Mouse (Mus musculus) hindbrain, postnatal 0 days (tissue): ENCODE measurements around the gene Tbck. TPM values are rescaled to one million over a fixed set of nuclear protein-coding genes. Genes with fewer than 3 reads are reported as not detected.

Experiments
- ATAC-seq: fragments of 200-750 bp; cut with Nextera tagmentation; 2 replicates; pipeline ENCODE4 v1.8.0; 2017; ENCODE audit warnings: mild to moderate bottlenecking, moderate TSS enrichment, moderate library complexity
- DNase-seq: peaks from one replicate; pipeline ENCODE4 v3.0.0-alpha.2; 2015; ENCODE audit warnings: low spot score
- H3K27ac ChIP-seq: fragments of 300-500 bp; sonication (generic); 2 replicates; pipeline ENCODE4 v1.5.1; 2014; ENCODE audit warnings: mild to moderate bottlenecking
- H3K27me3 ChIP-seq: fragments of 300-500 bp; sonication (generic); 2 replicates; pipeline ENCODE4 v1.6.1; 2014; ENCODE audit warnings: low read length, mixed read lengths; ENCODE audit not compliant: insufficient read depth
- H3K36me3 ChIP-seq: fragments of 300-500 bp; sonication (generic); 2 replicates; pipeline ENCODE4 v1.6.1; 2014; ENCODE audit warnings: low read length, mixed read lengths; ENCODE audit not compliant: insufficient read depth
- H3K4me1 ChIP-seq: fragments of 300-500 bp; sonication (generic); 2 replicates; pipeline ENCODE4 v1.6.1; 2014; ENCODE audit warnings: antibody characterized with exemption, low read length, mixed read lengths; ENCODE audit not compliant: insufficient read depth
- H3K4me2 ChIP-seq: fragments of 300-500 bp; sonication (generic); 2 replicates; pipeline ENCODE4 v1.6.1; 2014; ENCODE audit warnings: low read depth, mild to moderate bottlenecking, low read length, moderate library complexity, mixed read lengths
- H3K4me3 ChIP-seq: fragments of 300-500 bp; sonication (generic); 2 replicates; pipeline ENCODE4 v1.5.1; 2014; ENCODE audit warnings: low read length
- H3K9ac ChIP-seq: fragments of 300-500 bp; sonication (generic); replicated peaks from 2 replicates; pipeline ENCODE4 v1.6.1; 2014; ENCODE audit warnings: mild to moderate bottlenecking, low read length, moderate library complexity, mixed read lengths
- H3K9me3 ChIP-seq: fragments of 300-500 bp; sonication (generic); 2 replicates; pipeline ENCODE4 v1.6.1; 2016; ENCODE audit warnings: low read length, mixed read lengths
- CTCF ChIP-seq: IDR thresholded peaks from 2 replicates; pipeline ENCODE4 v1.5.1; 2016; ENCODE audit warnings: antibody characterized with exemption, control low read depth, low read depth
- WGBS: fragments of 180-500 bp; shearing (Covaris S2); extraction: QIAGEN DNeasy Blood & Tissue Kit; methylation state at CpG from one replicate; pipeline ENCODE4 v1.1.7; 2014; 5-methylcytosine and 5-hydroxymethylcytosine counted together
- polyA plus RNA-seq: library from polyadenylated mRNA; unstranded; fragments of >200 nt; fragmentation: Nextera tagmentation; extraction: Ambion mirVana; gene quantifications from 2 replicates; pipeline ENCODE4 v1.2.1, GENCODE M21; 2015
- total RNA-seq: library from RNA; depleted of rRNA; stranded (reverse); fragments of >200 nt; gene quantifications from 2 replicates; pipeline ENCODE4 v1.2.3, GENCODE M21; 2014

Tbck gene
- total and polyA plus RNA-seq, 2 experiments from 2014 or later: 32.1 to 38.6 TPM

DNA sequence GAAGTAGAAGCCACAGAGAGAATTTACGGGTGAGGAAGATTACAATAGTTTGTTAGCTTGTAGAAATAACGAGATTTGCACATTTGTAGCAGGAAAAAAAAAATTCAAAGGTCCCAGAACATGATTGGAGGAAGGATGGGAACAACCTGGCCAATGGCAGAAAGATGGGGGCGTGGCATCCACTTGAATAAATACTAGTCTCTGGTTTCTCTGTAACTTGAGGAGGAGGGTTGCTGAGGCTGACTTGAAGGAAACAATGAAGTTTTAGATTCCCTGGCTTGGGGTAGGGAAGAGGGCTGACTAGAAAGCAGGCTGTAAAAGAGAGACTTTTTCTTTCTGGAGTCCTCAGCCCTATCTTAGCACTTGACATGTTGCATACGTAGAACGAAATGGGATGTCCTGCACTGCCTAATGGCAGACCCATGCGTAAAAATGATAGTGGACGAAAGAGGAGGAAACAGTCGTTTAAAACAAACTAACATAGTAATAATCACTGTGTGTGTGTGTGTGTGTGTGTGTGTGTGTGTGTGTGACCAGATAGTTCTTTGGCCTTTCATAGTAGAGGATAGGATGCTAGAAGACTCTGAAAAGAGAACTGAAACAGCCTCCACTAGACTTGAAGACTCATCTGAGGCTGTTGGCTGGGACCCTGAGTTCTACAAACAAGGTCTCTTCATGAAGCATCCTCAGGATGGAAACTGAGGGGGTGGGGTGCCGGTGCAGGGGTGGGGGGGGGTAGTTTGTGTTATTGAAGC, 171.7 kb downstream of the Tbck start:
- Histone ChIP-seq H3K4me2 (no peak overlapping the region), H3K27me3 (no peaks in the 10 kb centered on the region), H3K4me1 (0 out of 2 replicates have a peak, but pooled peaks cover 3% of the 10 kb centered on the region), H3K4me3 (no peak overlapping the region), H3K27ac (no peak overlapping the region), H3K9ac (no peak overlapping the region), H3K36me3 (no peaks in the 10 kb centered on the region), H3K9me3 (no peaks in the 10 kb centered on the region)
- DNase-seq (no peak), ATAC-seq (no peak)
- no peak for TF ChIP-seq CTCF
- WGBS: 69% methylated on average over 9 of the region's 9 CpGs

DNA sequence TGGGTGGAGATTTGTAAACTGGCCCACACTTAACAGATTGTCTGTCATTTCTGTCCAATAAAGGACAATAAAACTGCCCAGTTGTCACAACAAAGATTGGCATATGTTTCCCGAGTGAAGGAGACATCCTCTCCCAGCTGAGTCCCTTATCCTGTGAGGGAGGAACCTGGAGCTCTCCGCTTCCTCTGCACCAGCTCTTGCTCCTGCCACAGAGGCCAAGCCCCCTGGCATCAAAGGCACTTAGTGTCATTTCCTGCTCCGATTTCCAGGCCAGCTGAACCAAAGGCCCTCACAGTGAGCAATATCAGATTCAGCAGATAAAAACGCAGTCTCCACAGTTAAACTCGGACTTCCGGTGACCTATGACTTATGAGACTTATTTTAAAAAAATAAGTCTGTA, 172.7 kb downstream of the Tbck start:
- no peaks in the 10 kb centered on the region for H3K27me3 ChIP-seq
- no peak overlapping the region for H3K27ac ChIP-seq
- H3K4me1 ChIP-seq: 0 out of 2 replicates have a peak, but pooled peaks cover 3% of the 10 kb centered on the region
- H3K4me3 ChIP-seq: no peak overlapping the region
- no peak for TF ChIP-seq CTCF
- WGBS: 66% methylated on average over 6 of the region's 6 CpGs
- no peaks in the 10 kb centered on the region for H3K9me3 ChIP-seq
- DNase-seq (no peak), ATAC-seq (no peak)
- H3K9ac ChIP-seq: no peak overlapping the region
- H3K36me3 ChIP-seq: no peaks in the 10 kb centered on the region
- no peak overlapping the region for H3K4me2 ChIP-seq

DNA sequence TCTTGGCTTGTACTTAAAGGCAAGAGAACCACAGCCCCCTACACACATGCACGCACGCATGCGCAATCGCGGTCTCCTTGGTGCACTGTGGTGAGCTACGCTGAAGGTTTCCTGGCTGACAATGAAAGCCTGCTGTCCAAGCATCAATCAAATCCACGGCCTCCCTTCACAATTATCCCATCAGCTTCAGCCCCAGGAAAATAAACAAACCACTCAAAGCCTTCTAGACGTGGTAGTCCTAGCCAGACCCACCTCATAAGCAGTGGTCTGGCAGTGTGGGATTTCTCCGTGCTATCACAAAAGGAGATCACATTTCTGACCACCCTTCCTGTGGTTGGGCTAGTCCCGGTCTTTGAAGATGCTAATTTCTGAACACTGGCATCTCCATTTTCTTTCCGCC, 174.9 kb downstream of the Tbck start:
- H3K4me1 ChIP-seq: no peaks in the 10 kb centered on the region
- H3K4me2 ChIP-seq: no peak overlapping the region
- ATAC-seq (peak; percentile 35; the same call in 1 of the 2 replicates), DNase-seq (no peak)
- no peaks in the 10 kb centered on the region for H3K27me3 ChIP-seq
- no peak overlapping the region for H3K9ac ChIP-seq
- H3K27ac ChIP-seq: no peak overlapping the region
- H3K4me3 ChIP-seq: no peak overlapping the region
- TF ChIP-seq CTCF: no peak
- H3K36me3 ChIP-seq: no peaks in the 10 kb centered on the region
- 54% methylated on average over 11 of the region's 11 CpGs for WGBS
- H3K9me3 ChIP-seq: no peaks in the 10 kb centered on the region

DNA sequence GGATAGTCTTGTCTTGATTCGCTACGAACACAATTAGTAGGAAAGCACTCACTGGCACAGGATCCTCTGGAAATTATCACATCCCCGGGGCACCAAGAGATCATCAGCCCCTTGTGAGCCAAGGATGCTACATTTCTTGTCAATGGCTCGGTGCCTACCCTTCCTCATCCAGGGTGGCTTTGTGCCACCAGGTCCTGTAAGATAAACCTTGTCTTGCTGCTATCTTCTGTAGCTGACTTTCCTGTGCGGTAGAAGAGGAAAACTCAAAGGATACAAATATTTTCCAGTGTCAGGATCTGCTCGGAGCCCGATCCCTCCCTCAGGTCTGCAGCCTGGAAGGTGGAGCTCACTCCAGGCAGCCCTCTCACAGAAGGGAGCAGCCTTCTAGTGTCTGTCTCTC, 175.6 kb downstream of the Tbck start:
- DNase-seq (no peak), ATAC-seq (no peak)
- no peak overlapping the region for H3K4me3 ChIP-seq
- H3K27me3 ChIP-seq: no peaks in the 10 kb centered on the region
- H3K27ac ChIP-seq: no peak overlapping the region
- H3K9ac ChIP-seq: no peak overlapping the region
- WGBS: 80% methylated on average over 7 of the region's 7 CpGs
- no peak for TF ChIP-seq CTCF
- no peaks in the 10 kb centered on the region for H3K4me1 ChIP-seq
- H3K9me3 ChIP-seq: no peaks in the 10 kb centered on the region
- no peaks in the 10 kb centered on the region for H3K36me3 ChIP-seq
- no peak overlapping the region for H3K4me2 ChIP-seq

DNA sequence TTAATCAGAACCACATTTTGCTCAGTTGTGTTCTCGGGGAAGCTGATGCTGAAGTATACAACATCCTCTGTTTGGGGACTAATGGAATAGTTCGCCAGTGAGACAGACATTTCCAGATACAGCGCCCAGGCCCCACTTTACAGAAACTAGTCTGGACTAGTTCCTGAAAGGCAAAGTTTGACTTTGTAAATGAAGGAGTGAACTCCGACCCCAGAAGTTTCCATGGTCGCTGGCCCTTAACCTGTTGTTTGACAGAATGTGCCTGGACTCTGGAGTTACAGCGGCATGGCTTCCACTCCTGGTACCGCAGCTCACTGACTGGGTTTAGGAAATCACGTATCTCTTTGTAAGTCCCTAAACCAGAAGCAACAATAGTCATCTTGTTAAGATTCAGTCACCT, 176.9 kb downstream of the Tbck start:
- Histone ChIP-seq H3K4me3 (no peak overlapping the region), H3K4me2 (no peak overlapping the region), H3K9ac (no peak overlapping the region), H3K27me3 (no peaks in the 10 kb centered on the region), H3K27ac (no peak overlapping the region), H3K4me1 (no peaks in the 10 kb centered on the region), H3K9me3 (no peaks in the 10 kb centered on the region), H3K36me3 (no peaks in the 10 kb centered on the region)
- ATAC-seq: no peak
- no peak for TF ChIP-seq CTCF
- WGBS: 81% methylated on average over 8 of the region's 8 CpGs
- no peak for DNase-seq

DNA sequence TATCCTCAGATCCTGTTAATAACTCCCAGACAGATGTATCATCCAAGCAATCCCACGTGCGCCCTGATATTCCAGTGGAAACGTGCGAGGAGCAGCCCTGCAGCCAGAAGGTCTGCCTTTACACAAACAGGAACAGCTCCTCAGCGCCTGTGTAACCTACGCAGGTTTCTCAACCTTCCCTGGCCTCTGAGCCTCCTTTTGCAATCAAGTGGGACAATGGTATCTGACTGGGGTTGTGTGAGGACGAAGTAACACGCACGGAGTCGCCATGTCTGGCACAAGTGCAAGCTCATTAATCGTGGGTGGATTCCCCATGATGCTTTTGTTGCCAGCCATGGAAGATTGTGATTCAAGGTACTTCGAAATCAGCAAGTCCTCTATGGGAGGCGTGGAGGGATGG, 179.9 kb downstream of the Tbck start:
- WGBS: 60% methylated on average over 13 of the region's 13 CpGs
- no peak for ATAC-seq
- no peak for TF ChIP-seq CTCF

DNA sequence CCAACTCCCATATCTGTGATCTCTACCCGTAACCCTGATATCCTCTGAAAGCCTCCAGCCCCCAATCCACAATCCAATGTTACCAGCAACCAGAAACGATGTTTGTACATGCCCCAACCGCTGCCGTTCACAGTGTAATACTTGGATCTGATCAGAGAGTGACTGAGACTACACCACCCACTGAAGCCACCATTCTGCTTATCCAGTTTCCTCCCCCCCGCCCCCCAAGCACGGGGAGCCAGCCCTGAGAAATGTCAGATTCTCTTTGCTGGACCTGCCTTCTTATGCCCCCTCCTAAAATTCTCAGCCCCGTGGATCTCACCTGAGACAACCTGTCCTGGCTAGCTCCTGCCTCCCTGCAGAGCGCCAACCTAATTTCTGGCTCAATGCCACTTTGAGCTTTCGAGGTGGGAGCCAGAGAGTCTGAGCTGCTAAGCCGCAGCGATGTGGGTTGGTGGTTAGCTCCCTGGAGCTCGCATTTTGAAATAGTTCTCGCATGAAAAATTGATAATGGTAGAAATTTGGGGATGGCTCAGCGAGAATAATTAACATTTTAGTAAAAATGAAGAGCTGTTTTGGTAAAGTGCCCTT, 180.5 kb downstream of the Tbck start:
- no peak for TF ChIP-seq CTCF
- peak; percentile 28 for DNase-seq
- Histone ChIP-seq H3K4me3 (no peak overlapping the region), H3K4me2 (no peak overlapping the region), H3K27me3 (no peaks in the 10 kb centered on the region), H3K36me3 (no peaks in the 10 kb centered on the region), H3K9ac (no peak overlapping the region), H3K27ac (no peak overlapping the region), H3K9me3 (no peaks in the 10 kb centered on the region), H3K4me1 (no peaks in the 10 kb centered on the region; the same call in 1 of the 2 replicates)
- ATAC-seq: no peak
- WGBS: 69% methylated on average over 14 of the region's 14 CpGs

More for the DNA sequence above, 179.9 kb downstream of the Tbck start:
- Histone ChIP-seq H3K4me3 (no peak overlapping the region), H3K27ac (no peak overlapping the region), H3K36me3 (no peaks in the 10 kb centered on the region), H3K4me1 (no peaks in the 10 kb centered on the region; the same call in 1 of the 2 replicates), H3K27me3 (no peaks in the 10 kb centered on the region), H3K4me2 (no peak overlapping the region), H3K9me3 (no peaks in the 10 kb centered on the region), H3K9ac (no peak overlapping the region)
- no peak for DNase-seq
